Mouse (Mus musculus): Measurements from ENCODE around the gene A730061H03Rik.

Gene A730061H03Rik

DNA sequence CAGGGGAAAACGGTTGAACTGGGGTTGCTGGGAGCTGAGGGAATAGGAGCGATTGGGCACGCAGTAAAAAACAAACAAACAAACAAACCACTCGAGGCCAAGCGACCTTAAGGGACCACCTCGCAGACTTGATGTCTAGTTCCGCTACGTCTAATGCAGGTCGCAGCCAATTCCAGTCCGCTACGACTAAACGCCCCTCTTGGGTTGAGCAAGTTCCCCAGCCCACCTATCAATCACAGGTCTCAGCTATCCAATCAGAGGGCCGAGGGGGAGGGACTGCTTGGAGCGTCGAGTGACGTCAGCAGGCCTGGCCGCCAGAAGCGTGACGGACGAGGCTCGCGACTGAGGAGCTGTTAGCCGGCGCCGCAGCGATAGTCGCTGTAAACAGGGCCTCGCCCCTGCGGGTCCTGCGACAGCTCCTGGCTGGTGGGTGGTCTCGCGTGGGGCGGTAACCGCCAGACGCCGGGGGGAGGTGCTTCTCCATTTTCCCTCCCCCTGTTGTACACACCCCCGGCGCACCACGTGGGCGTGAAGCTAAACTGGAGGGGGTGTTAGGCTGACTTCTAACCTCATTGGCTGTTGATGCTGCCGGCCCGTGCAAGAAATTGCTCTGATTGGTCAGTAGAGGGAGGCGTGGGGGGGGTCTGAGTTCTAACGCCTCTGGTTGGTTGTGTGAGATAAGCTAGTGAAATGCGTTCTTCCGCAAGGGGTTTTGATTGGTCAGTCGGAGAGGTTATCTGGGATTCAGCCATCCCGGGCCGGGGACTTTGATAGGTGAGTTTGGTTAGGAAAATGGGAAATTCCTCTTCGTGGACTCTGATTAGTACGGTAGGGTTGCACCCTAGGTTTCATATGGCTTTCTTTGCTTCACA, at the start of gene A730061H03Rik:
Gene A730061H03Rik, minus strand, starts transcription at position 205 of the 872 bp plus-strand sequence.
- DNase-seq: peak; percentile 97 to 99

DNA sequence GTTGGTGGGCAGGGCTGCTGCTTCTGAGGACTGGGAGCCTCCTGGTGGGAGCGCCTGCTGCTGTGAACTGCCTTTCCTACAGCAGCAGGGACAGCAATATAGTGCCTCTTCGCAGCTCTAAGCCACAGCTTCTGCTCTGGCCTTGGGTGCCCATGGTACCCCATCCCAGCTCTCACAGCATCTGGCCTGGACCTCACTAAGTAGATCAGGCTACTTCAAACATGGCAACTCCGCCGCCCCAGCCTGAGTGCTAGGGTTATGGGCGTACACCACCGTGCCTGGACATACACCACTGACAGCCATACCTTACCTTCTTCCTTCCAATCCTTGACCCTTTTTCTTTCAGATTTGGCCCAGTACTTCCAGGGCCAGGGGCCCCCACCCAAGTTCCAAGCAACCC, 48.1 kb upstream of the A730061H03Rik start:
- DNase-seq: no peak

DNA sequence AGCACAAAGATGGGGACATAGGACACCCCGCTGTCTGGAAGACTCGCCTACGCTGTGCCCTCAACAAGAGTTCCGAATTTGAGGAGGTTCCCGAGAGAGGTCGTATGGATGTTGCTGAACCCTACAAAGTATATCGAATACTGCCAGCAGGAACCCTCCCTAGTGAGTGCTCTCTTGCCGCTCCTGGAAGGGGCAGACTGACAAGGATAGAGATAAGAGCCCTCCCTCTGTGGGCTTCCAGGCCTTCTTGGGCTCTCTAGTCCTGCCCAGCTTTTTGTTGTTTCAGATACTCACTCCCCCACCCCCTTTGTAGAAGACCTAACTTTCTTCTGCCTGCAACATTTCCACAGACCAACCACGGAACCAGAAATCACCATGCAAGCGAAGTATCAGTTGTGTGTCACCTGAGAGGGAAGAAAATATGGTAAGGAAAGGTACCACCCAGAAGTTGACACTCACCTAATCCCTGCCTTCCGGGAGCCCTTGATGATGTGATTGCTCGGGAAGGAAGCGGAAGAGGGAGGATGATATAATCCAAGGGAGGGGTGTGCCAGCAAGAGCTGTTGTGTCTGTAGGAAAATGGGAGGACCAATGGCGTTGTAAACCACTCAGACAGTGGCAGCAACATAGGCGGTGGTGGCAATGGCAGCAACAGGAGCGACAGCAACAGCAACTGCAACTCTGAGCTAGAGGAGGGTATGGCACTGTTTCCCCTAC, 45.7 kb upstream of the A730061H03Rik start:
- DNase-seq: no peak

DNA sequence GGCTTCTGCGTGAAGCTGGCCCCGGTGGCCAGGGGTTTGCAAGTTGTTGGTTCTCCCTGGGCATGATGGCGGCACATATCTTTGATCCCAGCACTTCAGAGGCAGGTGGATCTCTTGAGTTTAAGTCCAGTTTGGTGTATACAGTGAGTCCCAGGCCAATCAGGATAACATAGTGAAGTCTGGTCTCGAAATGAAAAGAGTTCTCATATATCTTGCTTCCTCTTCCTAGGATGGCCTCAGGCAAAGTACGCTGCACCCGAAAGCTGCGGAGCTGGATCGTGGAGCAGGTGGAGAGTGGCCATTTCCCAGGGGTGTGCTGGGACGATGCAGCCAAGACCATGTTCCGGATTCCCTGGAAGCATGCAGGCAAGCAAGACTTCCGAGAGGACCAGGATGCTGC, 44.6 kb upstream of the A730061H03Rik start:
- DNase-seq: no peak

DNA sequence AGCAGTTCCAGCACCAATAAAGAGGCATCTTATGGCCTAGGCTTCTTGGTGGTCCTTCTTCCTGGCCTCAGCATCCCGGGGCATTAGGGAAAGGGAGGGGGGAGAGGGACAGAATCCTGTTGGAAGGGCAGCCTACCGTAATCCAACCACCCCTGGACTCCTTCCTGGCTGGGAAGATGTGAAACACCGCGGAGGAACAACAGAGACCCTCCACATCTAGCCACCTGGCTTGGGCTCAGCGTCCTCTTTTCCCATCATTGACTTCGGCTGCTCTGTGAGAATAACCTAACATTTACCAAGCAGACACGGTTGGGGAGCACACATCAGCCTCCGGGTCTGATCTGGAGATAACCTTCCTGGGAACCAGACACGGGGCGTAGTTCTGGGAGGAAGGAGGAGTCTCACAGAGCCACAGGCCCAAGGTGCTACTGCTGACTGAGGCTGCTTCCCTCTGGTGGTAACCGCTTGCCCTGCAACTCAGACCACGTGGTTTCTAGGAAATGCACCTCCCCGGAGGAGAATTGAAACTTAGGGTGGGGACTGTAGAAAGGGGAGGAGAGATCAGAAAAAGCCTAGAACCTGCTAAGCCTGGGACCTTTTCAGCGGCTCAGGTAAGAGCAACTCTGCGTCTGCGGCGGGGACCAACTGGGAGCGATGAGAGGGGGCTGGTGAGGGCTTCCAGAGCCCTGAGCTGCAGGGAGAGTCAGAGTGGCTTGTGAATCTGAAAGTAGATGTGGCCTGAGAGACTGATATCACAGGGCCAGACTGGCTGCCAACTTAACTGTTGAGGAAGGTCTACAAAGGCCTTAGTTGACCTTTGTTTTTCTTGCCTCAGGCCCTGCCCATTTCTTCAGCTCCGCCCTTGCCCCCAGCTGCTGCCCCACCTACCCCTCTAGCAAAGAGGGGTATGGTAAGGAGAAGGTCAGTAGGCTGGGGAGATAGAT, 43.7 kb upstream of the A730061H03Rik start:
- peak; percentile 86 to 92 for DNase-seq

DNA sequence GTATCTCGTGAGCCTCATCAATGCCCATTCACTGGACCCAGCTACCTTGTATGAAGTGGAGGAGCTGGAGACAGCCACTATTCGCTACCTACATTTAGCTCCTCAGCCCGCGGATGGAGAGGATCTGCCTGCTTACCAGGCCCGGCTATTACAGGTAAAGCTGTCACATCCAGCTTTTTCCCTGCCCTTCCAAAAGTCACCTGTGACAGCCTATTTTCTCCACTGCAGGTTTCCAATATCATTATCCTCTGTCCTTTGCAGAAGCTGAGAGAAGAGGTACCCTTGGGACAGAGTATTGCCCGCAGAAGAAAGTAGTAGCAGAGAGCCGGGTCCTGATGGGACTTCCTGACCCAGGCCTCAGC, 43.0 kb upstream of the A730061H03Rik start, which contains the start of gene Irf9:
Gene Irf9, plus strand, starts transcription at position 301 of the 362 bp plus-strand sequence.
- DNase-seq: no peak

DNA sequence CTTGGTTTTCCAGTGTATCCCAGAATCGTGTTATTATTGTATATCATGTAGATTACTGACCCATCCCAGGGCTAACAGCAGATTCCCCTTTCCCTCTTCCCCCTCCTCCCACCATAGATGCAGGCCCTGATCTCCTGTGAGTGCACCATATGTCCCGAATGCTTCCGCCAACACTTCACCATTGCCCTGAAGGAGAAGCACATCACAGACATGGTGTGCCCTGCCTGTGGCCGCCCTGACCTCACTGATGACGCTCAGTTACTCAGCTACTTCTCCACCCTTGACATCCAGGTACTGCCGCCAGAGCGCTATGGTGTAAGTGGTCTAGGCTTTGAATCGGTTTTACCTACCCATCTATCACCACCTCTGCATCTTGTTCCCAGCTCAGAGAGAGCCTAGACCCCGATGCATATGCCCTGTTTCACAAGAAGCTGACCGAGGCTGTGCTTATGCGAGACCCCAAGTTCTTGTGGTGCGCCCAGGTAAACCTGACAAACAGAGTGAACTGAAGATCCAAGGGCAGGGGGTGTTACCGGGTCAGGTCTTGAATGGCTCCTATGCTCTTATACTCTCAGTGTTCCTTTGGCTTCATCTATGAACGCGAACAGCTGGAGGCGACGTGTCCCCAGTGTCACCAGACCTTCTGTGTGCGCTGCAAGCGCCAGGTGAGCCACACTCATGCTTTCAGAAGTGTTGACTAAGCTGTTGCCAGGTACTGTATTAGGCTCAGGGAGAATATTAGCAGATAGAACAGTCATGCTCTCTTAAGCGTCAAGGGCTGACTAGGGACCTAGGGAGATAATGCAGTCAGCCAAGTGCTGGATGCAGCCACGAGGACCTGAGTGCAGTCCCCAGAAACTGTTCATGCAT, 38.5 kb upstream of the A730061H03Rik start:
- no peak for DNase-seq

DNA sequence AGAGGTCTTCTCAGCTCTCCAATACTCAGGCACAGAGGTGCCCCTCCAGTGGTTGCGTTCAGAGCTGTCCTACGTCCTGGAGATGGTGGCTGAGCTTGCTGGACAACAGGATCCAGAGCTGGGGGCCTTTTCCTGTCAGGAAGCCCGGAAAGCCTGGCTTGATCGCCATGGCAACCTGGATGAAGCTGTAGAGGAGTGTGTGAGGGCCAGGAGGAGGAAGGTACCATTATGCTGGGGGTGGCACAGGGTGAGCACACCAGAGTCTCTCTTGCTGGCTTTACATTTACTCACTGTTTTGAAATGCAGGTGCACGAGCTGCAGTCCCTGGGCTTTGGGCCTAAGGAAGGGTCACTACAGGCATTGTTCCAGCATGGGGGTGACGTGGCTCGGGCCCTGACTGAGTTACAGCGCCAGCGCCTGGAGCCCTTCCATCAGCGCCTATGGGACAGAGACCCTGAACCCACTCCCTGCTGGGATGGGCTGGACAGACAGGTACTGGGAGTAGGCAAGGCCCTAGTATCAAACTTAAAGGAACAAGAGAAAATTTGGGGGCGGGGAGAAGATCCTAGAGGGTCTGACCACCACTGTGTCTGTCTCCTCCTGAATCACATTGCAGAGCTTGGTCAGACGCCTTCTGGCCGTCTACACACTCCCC, 36.0 kb upstream of the A730061H03Rik start:
- DNase-seq: no peak

DNA sequence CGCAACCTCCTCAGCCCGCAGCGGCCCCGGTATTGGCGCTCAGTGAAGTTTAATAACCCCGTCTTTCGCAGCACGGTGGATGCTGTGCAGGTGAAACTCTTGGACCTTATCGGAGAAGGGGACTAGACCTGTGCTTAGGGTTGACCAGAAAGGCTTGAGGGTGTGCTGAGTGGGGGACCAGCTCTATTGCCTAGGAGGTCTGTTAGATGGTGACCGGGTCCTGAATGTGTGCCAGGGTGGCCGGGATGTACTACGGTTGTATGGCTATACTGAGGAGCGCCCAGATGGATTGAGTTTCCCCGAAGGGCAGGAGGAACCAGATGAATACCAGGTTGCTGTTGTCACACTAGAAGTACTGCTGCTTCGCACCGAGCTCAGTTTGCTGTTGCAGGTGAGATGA, 32.0 kb upstream of the A730061H03Rik start:
- DNase-seq: no peak

DNA sequence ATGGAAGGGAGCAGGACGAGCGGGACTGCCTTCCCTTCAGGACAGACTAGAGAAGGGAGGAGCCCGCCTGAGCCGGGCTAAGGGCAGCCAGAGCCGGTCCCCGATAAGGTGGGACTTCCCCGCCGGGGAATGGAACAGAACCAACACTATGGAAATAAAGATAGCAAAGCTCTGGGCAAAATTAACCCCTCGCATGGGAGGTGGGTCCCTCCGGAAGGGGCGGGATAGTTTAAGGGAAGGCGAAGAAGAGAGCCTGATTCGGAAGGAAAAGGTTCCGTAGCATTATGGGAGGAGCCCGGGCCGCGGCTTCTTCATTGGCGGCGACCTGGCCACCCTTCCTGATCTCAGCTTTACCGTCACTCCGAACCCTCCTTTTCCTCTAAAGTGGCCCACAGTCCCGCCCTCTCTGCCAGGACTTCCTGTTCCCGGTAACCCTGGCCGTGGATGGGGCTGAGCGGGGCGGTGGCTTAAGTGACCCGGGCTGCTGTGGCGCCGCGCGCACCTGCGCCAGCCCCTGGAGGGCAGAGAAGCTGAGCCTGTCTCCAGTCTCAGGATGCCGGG, 31.2 kb upstream of the A730061H03Rik start, which contains the start of gene Rnf31:
Gene Rnf31, plus strand, starts transcription at position 378 of the 561 bp plus-strand sequence.
- DNase-seq: peak; percentile 87 to 91

DNA sequence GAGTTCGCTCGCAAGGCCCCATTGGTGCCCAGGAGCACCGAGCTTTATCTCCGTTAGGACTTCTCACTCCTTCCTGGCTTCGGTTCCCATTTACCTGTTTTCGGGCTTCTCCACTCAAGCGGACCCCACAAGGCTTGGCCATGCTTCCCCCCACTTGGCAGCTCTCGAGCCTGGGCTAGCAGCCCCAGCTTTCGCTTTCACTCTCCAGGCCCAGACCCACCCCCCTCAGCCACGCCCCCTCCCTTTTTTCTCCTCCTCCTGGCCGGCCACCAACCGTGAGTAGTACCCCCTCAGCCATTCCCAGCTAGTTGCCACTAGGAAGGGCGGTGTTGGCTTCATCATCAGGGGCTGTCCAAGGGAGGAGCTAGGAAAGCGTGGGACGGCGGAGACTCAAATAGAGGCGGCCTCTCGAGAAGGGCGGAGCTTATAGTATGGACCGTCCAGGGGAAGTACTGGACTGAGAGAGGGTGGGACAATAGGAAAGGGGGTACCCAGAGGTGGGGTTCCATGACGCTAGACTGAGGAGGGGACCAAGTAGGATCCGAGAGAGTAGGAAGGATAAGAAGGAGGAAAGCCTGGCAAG, 30.6 kb upstream of the A730061H03Rik start, which contains the start of gene Psme2:
Gene Psme2, minus strand, starts transcription at position 366 of the 583 bp plus-strand sequence.
- peak; percentile 68 to 81 for DNase-seq

DNA sequence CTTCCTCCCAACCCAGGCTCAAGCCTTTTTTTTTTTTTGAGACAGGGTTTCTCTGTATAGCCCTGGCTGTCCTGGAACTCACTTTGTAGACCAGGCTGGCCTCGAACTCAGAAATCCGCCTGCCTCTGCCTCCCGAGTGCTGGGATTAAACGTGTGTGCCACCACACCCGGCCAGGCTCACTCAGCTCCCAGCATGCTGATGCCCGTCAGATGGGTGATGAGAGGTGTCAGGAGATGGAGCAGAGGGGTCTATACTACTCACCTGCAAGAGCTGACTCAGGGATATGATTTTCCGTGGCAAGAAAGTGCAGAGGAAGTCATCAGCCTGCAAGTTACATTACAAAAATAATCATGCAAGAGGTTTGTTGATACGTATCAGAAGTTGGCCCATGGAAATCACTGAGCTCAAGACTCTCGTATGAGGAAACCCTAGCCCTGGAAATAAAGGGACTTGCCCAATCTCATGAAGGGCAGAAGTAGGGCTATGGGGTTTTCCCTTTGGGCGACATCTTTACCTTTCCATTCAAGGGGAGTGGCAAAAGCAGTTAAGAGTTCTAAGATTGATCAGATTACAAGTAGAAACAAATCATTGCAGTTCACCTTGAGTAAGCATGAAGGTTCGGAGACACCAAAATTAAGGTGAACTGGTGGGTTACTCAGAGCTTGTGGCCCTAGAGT, 29.7 kb upstream of the A730061H03Rik start:
- DNase-seq: no peak

DNA sequence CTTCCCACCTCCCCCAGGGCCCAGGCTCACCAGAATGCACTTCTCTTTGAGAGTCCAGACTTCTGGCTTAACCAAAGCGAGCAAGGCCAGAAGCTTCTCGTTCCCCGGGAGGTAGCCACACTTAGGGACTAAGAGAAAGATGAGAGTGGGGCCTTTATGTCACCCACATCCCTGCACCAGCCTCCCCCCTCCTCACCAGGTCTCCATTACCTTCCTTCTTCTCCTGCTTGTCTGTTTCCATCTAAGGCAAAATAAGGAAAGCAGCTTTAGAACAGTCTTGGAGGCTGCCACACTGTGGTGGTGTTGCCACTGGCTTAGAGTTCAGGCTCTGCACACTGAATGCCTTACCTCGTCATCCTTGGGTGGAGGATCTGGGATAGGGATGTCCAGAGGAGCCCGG, 29.1 kb upstream of the A730061H03Rik start:
- DNase-seq: no peak

DNA sequence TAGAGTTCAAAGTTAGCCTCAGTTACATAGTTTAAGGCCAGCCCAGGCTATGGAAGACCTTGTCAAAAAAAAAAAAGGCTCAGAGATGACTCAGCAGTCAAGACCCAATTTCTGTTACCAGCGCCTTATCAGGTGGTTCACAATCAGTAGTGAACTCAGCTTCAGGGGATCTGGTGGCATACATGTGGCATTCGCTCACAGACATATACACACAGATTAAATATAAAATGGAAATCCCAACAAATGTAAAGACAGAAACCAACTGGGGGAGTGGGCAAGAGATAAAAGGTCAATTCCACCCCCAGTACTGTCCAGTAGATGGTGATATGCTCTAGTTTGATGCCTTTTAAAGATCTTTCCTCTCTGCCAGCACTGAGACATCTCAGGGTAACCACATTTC, 25.9 kb upstream of the A730061H03Rik start:
- no peak for DNase-seq

DNA sequence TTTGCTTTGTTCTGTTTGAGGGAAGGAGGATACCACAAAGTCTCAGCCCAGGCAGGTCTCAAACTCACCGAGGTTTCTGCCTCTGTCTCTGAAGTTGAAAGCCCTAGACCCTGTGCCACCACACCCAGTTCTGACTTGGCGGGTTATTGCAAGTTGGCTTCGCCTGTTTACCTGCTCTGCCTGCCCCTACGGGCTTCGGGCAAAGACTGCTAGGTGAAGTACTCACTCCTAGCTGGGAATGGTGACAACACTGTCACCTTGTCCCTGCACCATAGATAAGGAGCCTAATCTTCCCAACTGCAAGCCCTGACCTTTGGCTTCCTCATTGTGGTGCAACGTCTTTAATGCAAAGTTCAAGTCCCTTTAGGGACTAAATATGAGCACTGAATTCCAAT, 25.4 kb upstream of the A730061H03Rik start:
- DNase-seq: no peak

DNA sequence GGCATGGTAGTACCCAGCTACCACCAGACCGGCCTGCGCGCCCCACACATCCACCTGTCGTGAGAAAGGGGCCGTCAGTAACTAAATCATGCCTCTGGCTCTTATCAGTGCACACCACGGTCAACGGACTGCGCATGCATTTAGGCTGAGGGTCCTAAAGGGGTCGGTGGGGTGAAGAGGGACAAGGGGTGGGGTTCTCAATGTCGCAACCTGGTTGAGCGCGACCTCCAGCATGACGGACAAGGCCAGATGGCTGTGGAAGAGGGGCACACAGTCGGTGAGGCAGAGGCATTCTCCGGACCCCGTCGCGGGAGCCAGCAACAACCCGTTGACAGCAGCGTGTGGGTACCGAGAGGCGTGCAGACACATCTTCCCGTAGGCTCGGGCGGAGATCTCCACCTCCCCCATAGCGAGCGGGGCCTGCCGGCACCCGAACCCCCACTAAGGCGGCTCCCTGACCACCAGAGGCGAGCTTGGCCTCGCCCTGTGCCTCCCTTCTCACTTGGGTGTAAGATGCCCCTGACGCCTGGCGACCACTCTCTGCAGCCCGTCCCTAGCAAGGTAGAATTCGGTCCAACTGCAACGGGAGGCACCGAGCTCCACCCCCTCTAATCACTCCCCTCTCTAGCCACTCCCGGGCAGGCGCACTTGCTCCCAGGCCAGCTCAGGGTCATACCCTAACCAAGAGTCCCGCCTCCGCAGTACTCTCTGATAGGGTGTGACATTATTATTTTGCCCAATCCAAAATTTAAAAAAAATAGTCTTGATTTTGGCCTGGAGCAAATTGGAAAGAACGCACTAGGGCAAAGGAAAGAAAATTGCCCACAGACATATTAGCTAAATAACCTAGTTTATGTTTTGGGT, 24.7 kb upstream of the A730061H03Rik start, which contains the start of gene Emc9:
Gene Emc9, minus strand, starts transcription at position 601 of the 864 bp plus-strand sequence.
- DNase-seq: peak; percentile 34 to 48

DNA sequence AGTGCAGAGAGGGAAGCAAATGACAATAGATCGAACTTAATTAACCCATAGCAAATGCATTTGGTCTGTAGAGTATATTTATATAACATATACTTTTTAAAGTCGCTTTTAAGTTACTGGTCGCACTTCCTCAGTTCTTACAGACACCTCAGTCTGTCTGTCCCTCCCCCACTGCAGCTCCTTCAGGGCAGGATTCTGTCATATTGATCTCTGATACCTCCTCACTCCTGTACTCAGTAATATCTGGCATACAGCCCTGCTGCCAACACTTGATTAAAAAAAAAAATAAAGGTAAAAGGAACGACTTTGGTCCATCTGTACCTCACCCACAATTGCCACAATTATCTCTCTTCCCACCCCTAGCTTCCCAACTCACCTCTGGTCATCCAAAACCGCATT, 24.1 kb upstream of the A730061H03Rik start:
- no peak for DNase-seq

DNA sequence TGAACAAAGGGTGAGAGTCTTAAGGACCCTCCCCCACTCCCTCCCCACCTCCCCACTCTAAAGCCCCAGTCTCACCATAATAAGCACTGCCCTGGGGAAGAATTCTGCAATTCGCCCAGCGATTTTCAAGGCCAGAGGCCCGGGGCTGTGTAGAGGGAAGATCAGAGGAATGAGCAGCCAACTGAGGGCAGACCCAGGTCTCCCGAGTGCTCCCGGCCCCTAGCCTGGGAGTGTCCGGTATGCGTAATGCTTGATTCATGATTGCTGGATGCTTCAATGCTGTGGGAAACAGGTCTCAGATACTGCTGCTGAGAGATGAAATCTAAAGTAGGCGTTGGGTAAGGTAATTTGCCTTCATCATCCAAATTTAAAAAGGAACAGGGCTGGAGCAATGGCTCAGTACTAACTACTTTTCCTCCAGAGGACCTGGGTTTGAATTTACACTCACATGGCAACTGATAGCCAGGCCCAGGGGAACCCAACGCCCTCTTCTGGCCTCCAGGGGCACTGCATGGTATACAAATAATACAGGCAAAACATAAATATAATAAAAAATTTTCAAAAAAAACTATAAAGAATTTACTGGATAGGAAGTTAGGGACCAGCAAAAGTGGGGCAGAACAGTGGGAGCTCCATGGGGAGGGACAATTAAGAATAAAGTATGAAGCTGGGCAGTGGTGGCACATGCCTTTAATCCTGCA, 21.9 kb upstream of the A730061H03Rik start:
- no peak for DNase-seq
